Mouse (Mus musculus): ENCODE measurements around the gene Agrn.

Gene Agrn

DNA sequence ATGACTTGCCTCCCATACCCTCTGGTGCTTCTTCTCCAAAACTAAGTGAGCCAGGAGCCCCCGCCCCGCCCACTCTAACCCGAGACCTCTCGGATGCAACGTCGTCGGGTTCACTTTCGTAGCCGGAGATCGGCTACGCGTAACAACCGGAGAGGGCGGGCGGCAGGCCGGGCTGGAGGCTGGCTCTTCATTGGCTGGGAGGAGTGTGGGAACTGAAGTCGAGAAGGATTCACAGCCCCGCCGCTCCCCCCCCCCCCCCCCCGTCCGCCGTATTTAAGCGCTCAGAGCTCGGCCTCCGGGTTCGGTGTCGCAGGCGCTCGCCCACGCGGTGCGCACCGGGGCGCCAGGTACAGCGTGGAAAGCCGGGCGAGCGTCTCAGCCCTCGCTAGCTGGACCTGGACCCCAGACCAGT is 5.7 kb upstream of the Agrn start, which contains the start of gene AW011738:
AW011738 (plus strand) TSS at position 304 of the 412 bp plus-strand sequence.
- DNase-seq (ENCODE audit: extremely low read depth, insufficient read length, low spot score): peak; percentile 84

DNA sequence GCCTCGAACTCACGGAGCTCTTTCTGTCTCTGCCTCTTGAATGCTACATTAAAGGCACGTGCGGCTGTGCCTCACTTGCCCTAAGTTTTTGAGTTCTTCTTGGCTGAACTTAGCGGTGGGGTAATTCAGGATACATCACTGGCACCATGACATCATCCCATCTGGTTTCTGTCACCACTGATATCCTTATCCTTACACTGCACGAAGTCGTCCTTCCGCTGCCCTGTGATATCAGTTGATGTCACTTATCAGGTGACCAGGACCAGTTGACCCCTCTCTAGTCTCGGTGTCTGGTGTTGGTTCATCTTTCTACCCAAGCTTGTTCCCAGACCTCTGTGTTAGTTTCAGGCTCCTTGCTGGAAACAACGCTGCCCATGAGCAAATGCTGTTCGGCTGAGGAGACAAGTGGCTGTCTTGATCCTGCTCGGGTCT is 5.2 kb upstream of the Agrn start:
- no peak for DNase-seq (ENCODE audit: extremely low read depth, insufficient read length, low spot score)

DNA sequence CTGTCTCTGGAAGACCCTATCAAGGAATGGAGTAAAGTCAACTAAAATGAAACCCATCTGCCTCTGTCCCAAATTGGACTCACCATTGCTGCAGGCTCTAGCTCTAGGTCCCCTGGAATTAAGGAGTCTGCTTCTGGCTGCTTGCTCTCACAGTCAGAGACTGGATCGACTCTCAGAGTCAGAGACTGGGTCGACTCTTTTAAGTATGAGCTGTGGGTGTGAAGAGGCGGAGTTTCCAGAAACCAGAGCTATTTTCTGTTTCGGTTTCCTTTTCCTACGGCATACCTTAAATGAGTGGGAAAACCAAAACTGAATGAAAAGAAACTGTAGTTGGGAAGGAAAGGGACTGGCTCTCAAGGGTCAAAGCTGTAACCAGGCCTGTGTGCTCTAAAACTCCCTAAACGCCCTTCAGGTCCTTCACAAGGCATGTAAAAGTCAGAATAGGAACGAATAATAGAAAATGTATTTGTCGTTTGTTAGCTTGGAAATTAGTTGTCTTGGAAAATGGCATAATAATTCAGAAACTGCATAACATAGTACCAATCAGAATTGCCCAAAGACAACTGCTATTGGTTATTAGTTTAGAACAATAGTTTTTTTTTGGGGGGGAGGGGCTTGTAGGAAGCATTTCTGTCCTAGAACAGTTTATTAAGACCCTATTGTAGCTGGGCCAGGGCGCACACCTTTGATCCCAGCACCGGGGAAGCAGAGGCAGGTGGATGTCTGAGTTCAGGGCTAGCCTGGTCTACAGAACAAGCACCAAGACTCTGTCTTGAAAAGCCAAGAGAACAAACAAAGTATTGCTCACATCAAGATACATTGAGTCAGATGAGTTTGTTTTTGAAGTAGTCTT is 3.6 kb upstream of the Agrn start, which contains the start of gene Isg15:
Isg15 (minus strand) TSS at position 196 of the 853 bp plus-strand sequence.
- DNase-seq (ENCODE audit: extremely low read depth, insufficient read length, low spot score): peak; percentile 48

DNA sequence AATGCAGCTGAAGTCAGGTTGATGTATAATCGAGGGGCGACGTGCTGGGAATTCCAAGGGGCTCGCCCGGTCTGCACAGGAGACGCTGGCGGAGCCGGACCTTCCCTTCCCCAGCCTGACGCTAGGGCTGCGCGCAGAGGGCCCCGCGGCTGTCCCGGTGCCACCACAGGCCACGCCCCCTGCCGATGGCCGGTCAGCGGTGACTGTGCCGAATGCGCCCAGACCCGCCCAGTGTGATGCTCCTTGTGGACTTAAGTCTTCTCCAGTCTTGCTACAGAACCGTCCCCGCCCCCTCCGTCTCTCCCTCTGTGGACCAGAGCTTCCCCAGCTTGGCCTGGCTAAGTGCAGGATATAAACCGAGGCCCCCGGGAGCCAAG is 529 bp upstream of the Agrn start:
- DNase-seq (ENCODE audit: extremely low read depth, insufficient read length, low spot score): peak; percentile 94

DNA sequence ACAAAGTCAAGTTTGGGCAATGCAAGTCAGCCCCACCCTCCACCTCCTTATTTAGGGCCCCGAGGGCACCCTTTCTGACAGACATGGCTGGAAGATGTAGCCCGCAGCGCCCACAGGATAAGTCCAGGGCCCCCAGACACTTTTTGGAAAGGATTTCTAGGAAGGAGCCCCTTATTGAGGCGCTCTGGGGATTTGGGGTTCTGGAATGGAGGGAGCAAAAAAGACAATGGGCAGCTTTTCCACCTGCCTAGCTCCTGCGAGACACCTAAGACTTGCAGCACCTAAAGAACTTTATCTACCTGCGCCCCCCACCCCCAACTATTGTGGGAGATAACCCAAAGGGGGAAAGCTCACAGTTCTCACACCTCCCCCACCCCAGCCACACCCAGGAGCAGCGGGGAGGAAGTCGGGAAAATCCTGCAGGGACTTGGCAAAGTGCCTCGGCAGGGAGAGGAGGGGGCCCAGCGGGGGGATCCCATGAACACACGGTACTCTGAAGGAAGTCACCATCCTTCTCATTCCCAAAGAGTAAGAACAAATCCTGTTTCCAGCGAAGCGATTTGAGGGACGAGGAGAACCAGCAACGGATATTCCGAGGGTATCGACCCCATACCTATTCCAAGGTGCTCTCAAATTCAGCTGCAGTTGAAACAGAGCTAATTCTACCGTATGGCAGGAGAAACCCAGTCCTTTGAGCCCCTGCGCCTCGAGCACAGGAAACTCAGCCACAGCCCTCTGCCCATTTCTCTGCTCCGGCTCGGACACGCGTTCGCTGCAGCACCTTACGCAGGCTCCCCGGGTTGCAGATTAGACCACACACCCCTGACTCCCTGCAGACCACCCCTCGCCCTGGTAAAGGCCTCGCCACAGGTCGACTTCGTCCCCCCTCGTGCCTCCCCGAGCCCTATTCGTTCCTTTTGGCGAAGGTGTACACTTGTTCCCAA is 1.1 kb downstream of the Agrn start:
- peak; percentile 26 for DNase-seq (ENCODE audit: extremely low read depth, insufficient read length, low spot score)

DNA sequence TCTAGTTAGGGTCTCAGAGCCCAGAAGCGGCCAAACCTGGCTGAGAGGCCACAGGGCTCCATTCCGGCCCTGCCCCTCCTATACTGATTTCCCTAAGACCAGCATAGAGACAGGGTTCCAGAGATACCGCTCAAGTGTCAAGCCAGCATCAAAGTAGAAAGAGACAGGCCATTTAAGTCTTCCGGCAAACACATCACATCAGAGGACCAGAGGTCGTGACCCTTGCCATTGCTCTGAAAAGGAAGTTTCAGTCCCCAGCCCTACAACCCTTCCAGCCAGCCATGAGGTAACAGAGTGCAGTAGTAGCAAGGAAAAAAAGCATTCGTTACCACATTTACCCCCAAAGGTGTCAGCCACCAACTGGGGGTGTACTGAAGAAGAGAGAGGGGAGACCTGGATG is 2.9 kb downstream of the Agrn start:
- no peak for DNase-seq (ENCODE audit: extremely low read depth, insufficient read length, low spot score)

DNA sequence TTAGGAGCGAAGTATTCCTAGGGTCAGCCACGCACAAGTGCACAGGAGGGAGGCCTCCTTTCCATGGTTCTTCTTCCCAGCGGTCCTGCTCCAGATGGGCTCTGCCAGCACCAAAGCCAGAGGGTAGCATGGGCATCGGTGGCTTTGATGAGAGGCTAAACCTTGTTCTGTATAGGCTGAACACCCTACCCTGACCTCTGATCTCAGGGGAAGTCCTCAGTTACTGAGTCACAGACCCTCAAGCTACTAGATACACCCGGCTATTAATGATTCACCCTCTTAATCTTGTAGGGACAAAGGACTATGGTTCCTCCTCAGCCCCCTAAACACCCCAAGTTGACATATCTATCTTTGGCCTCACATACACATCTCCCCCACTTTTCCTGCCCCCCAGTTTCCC is 3.4 kb downstream of the Agrn start:
- no peak for DNase-seq (ENCODE audit: extremely low read depth, insufficient read length, low spot score)

DNA sequence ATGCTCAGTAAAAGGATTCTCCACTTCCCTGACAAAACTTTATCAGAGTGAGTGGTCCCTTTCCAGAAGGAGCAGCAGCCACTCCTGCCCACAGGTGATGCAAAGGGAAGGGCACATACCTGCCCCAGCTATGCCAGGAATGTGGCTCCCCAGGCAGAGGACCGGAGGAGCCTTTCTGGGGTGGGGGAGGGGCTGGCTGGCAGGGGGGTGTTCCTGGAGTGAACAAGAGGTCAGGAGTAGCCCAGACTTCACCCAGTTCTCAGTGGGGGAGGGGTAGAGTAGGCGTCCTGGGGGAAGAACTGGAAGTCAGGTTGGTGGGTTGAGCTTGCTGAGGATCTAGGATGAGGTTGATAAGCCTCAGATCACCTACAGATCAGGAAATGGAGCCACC is 4.1 kb downstream of the Agrn start:
- no peak for DNase-seq (ENCODE audit: extremely low read depth, insufficient read length, low spot score)

DNA sequence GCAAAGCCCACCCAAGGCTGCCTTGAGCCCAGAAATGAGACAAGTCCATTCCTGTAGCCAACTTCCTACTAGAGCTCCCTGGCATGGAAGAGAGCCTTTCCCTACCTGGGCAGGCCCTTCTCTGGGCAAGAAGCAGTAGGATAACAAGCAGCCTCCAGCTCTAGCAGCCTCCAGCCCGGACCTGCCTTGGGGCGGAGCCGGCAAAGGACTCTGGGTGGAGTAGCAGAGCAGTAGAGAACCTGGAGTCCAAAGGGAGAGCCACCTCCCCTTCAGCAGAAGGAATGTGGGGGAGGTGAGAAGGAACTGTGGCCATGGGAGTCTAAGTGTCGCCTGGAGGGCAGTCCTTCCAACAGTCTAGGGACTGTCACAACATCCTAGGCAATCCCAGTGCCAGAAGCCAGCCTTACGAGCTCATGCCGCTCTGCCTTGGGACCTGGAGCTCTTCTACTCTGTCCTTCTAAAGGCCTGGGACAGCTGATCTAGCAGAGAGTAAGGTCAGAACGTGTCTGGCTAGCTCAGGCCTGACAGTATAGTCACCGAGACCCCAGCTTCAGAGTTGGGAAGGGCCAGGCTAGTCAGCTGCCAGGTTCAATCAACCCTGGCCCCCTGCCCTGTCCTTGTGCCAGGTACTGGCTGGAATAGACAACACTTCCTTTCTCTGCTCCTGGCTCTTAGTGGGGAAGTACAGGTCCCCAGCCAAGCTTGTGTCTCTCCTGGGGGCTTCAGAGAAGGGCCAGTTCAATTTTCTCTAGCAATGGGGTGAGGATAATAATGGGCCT is 4.7 kb downstream of the Agrn start:
- DNase-seq (ENCODE audit: extremely low read depth, insufficient read length, low spot score): no peak

DNA sequence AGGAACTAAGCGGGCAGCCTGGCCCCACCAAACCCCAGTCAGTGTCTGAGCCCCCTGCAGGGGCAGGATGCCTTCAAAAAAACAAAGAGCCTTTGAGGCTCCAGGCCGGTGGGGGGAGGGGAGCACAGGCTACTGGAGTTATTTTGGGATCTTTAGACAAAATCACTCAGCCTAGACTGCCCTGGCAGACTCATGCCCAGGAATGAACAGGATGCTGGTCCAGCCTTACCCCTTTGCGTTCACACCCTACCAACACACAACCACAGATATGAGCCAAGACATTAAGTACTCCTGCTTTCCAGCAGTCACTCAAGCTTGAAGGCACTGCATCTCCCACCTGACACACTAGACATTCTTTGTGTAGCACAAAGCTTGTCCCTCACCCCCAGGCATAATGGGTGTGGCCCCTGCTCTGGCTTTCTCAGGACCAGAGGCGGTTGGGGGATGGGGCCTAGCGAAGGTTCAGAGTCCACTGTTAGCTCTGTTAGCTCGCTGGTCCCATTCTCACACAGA is 8.4 kb downstream of the Agrn start:
- DNase-seq (ENCODE audit: extremely low read depth, insufficient read length, low spot score): no peak

DNA sequence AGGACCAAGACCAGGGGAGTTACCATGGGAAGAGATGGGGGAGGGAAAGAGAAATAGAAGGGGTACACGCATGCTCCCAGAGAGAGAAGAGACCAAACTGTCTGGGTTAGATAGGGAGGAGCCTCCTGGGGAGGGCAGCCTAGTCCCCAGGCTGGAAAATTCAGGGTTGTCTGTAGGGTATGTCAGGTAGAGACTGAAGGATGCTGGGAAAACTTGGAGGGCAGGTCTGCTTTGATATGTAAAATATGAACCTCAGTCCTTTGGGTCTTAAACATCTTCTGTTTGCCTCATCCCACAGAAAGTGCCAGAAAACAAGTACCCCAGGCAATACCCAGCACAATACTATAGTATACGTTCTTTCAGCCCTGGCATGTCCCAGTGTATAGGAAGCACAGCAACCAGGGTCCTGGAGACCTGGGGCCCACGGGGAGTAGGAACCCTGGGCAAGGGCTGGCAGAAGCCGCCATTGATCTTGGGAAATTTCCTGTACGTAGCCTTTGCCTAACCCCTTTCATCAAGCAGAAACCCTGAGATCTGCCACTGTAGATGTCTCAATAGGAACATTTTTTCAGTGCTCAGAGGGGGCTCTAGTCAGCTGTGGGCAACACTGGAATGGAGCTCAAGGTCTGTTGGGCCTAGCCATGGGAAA is 9.0 kb downstream of the Agrn start:
- DNase-seq (ENCODE audit: extremely low read depth, insufficient read length, low spot score): no peak

DNA sequence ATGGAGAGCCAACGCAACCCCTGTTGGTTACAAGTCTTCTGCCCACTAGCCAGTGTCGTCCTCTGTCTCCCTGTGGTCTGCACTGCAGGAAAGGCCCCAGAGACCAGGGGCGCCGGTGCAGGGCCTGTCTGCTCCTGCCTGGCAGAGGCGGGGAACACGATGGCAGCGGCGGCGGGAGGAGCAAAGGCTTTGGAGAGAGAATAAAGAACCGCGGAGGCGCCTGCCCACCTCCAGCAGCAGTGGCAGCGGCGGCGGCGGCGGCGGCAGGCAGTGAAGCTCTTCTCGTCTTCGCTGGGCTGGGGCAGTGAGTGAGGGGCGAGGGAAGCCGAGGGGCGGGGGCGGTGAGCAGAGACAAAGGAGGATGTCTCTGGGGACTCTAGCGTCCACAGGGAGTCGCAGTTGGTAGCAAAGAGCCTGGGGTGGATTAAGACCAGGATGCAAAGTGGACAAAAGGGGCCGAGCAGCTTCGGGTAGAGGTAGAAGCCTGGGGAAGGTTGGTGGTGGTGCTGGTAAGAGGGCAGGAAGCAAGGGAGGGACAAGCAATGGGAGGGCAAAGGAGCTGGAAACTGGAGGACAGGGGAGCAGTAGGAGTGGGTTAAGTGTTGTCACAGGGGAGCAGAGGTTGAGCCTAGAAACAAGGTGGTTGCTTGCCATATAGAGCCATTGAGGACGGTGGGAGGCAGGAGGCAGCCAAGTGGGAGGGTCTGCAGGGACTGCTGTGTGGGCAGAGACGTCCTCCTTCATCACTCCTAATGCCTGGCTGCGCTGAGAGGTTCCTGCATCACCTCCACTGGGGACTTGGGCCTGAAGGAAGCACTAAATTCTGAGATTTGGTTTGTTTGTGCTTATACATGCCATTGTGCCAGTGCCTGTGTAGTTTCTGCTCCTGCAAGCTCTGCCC is 11.1 kb downstream of the Agrn start:
- DNase-seq (ENCODE audit: extremely low read depth, insufficient read length, low spot score): no peak

DNA sequence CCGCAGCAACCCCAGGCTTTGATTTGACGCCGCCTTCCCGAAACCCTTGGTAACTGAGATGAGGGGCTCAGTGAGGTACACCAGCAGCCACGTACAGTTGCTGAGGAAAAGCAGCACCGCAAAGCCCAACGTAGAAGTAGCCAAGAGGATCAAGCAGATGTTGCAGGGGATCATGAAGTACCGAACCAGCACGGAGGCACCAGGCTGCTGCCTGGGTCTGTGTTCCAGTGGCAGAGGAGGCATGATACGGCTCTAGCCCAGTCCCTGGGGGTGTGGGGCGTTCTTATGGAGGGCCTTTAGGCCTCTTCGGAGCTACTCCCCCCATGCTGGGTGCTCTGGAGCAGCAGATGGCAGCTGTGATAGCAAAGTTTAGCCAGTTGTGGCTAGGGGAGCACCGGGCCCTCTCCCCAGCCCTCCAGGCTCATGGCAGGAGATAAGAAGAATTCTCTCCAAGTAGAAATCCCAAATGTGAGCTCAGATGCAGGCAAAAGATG is 11.8 kb downstream of the Agrn start:
- DNase-seq (ENCODE audit: extremely low read depth, insufficient read length, low spot score): no peak

DNA sequence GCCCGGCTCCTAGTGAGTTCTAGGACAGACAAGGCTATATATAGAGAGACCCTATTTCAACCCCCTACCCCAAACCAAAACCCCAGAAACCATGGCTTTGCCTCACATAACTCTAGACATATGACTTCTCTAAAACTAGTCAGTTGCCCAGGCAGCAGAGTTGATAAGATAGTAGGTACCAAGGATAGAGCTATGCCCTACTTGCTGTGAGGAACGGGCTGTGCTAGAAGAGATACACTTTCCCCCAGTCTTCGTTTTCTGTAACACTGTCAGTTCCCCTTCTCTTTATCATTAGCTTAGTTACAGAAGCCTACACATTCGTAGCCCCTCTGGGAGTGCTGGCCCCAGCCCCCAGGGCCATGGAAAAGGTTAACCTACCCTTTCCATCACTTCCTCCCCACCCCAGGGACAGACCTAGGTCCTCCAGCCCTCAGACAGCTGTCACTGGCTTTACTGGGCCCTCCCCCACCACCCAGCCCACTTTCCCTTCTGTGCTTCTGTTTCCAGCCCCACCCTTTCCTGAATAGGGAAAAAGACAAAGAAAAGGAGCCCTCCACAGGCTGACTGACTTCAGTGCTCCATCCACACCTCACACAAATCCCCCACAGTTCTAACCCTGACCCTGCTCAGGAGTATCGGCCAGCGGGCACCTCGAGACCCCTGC is 12.9 kb downstream of the Agrn start:
- no peak for DNase-seq (ENCODE audit: extremely low read depth, insufficient read length, low spot score)

DNA sequence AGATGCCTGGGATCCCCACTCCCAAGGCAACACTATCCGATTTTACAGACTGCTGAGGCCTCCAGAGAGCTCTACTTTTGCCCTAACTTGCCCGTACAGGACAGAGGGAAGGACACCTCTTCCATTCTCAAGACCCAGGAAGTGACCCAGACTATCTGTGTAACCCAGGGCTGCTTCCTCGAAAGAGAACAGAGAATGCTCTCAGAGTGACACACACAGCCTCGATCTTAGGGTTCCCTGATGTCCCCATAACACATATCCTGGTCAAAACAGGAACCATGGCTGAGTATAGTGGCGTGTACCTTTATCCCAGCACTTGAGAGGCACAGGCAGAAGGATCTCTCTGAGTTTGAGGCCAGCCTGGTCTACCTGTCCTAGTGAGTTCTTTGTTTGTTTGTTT is 13.5 kb downstream of the Agrn start:
- no peak for DNase-seq (ENCODE audit: extremely low read depth, insufficient read length, low spot score)

DNA sequence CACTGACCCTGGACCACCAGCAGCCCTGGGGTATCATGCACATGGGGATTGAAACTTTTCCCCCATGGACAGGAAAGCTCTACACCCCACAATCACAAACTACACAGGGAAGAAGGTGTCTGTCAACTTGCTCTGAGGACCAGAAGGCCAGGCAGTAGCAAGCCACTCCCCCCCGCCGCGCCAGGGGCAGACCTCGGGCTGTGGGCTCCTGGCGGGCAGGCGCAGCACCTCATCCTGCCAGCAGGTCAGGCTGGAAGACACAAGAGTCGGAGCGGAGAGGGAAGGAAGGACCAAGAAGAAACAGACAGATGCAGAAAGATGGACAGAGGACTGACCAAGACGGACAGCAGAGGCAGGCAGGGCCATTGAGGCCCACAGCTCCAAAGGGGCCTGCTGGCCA is 19.7 kb downstream of the Agrn start:
- DNase-seq (ENCODE audit: extremely low read depth, insufficient read length, low spot score): no peak

DNA sequence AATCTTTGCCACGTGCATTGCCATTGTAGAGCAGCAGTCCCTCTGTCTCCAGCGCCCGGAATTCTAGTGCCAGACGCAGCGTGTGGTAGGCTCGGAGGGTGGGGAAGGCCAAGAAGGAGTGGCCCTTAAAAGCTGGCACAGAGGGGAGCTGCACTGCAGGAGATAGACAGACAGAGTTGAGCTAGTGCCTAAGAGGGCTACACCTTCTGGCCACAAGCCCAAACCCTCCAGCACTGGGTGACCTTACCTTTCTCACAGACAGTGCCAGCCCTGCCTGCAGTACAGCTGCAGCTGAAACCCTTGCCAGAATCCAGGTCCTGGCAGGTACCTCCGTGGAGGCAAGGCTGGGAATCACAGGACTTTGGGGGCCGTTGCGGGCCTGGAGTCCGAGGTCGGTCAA is 25.5 kb downstream of the Agrn start:
- no peak for DNase-seq (ENCODE audit: extremely low read depth, insufficient read length, low spot score)

DNA sequence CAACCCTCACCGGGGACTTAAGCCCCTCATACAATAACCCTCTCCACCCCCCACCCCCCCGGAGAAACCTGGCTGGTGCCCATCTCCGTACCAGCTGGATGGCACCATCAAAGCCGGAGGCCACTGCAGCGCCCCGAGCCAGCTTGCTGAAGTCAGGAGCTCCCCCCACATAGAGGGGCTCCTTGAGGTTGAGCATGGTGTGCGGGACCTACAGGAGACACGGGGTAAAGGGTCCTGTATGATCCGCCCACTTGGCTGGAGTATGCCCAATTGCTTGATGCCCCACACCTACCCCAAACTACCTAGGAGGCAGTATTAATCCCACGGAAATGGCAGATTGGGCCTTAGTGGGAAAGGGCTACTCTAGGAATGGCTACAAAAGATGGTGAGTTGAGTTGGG is 28.2 kb downstream of the Agrn start:
- DNase-seq (ENCODE audit: extremely low read depth, insufficient read length, low spot score): no peak
